Mouse (Mus musculus) kidney, postnatal 0 days (tissue): ENCODE measurements around the gene Kcnip4. TPM values are rescaled to one million over a fixed set of nuclear protein-coding genes. Genes with fewer than 3 reads are reported as not detected.

Experiments
- ATAC-seq: fragments of 200-750 bp; cut with Nextera tagmentation; replicated peaks from 2 replicates; pipeline ENCODE4 v1.8.0; 2017; ENCODE audit warnings: low read depth, moderate number of reproducible peaks, moderate TSS enrichment, moderate library complexity; ENCODE audit not compliant: low FRiP score
- DNase-seq: peaks from one replicate; pipeline ENCODE4 v3.0.0-alpha.2; 2016; ENCODE audit warnings: low spot score
- H3K27ac ChIP-seq: fragments of 300-500 bp; sonication (generic); 2 replicates; pipeline ENCODE4 v1.5.1; 2014; ENCODE audit warnings: mild to moderate bottlenecking
- H3K27me3 ChIP-seq: fragments of 300-500 bp; sonication (generic); 2 replicates; pipeline ENCODE4 v1.6.1; 2014; ENCODE audit warnings: low read length, mixed read lengths; ENCODE audit not compliant: insufficient read depth
- H3K36me3 ChIP-seq: fragments of 300-500 bp; sonication (generic); 2 replicates; pipeline ENCODE4 v1.6.1; 2014; ENCODE audit warnings: low read length, mixed read lengths; ENCODE audit not compliant: insufficient read depth
- H3K4me1 ChIP-seq: fragments of 300-500 bp; sonication (generic); replicated peaks from 2 replicates; pipeline ENCODE4 v1.6.1; 2014; ENCODE audit warnings: antibody characterized with exemption, low read length, mixed read lengths; ENCODE audit not compliant: insufficient read depth
- H3K4me2 ChIP-seq: fragments of 300-500 bp; sonication (generic); 2 replicates; pipeline ENCODE4 v1.6.1; 2014; ENCODE audit warnings: mild to moderate bottlenecking, low read length, moderate library complexity, mixed read lengths
- H3K4me3 ChIP-seq: fragments of 300-500 bp; sonication (generic); replicated peaks from 2 replicates; pipeline ENCODE4 v1.5.1; 2014; ENCODE audit warnings: low read depth, low read length
- H3K9ac ChIP-seq: fragments of 300-500 bp; sonication (generic); 2 replicates; pipeline ENCODE4 v1.6.1; 2014; ENCODE audit warnings: low read depth, low read length
- H3K9me3 ChIP-seq: fragments of 300-500 bp; sonication (generic); replicated peaks from 2 replicates; pipeline ENCODE4 v1.6.1; 2016; ENCODE audit warnings: low read length, inconsistent platforms, mixed read lengths
- CTCF ChIP-seq: IDR thresholded peaks from 2 replicates; pipeline ENCODE4 v1.5.1; 2016; ENCODE audit warnings: antibody characterized with exemption, low read depth, mild to moderate bottlenecking, moderate library complexity
- WGBS: fragments of 180-500 bp; shearing (Covaris S2); extraction: QIAGEN DNeasy Blood & Tissue Kit; methylation state at CpG from one replicate; pipeline ENCODE4 v1.1.7; 2014; 5-methylcytosine and 5-hydroxymethylcytosine counted together
- polyA plus RNA-seq: library from polyadenylated mRNA; unstranded; fragments of >200 nt; fragmentation: Nextera tagmentation; extraction: Ambion mirVana; gene quantifications from 2 replicates; pipeline ENCODE4 v1.2.1, GENCODE M21; 2015

Kcnip4 gene
- polyA plus RNA-seq, 1 experiment from 2014 or later: 1.2 TPM

- Histone ChIP-seq H3K27ac (no peak overlapping the region), H3K4me3 (no peak overlapping the region), H3K9me3 (no peaks in the 10 kb centered on the region), H3K4me1 (no peaks in the 10 kb centered on the region), H3K4me2 (no peak overlapping the region), H3K36me3 (no peaks in the 10 kb centered on the region), H3K9ac (no peak overlapping the region), H3K27me3 (no peaks in the 10 kb centered on the region)
- WGBS: 80% methylated on average over 3 of the region's 3 CpGs
- no peak for TF ChIP-seq CTCF
- DNase-seq: no peak
- no peak for ATAC-seq
These were observed 71.6 kb downstream of the Kcnip4 start for GRCm38 (mm10) chr5:49453100-49453499.

GRCm38 (mm10) chr5:49451295-49451694 lies 73.4 kb downstream of the Kcnip4 start:
- Histone ChIP-seq H3K4me2 (no peak overlapping the region), H3K9me3 (no peaks in the 10 kb centered on the region), H3K27me3 (no peaks in the 10 kb centered on the region), H3K27ac (no peak overlapping the region), H3K4me1 (no peaks in the 10 kb centered on the region), H3K4me3 (no peak overlapping the region), H3K9ac (no peak overlapping the region), H3K36me3 (no peaks in the 10 kb centered on the region)
- DNase-seq (no peak), ATAC-seq (no peak)
- no peak for TF ChIP-seq CTCF

- H3K27ac ChIP-seq: no peak overlapping the region
- H3K9me3 ChIP-seq: no peaks in the 10 kb centered on the region
- H3K4me1 ChIP-seq: no peaks in the 10 kb centered on the region
- ATAC-seq (no peak), DNase-seq (no peak)
- H3K4me2 ChIP-seq: no peak overlapping the region
- TF ChIP-seq CTCF: no peak
- H3K36me3 ChIP-seq: no peaks in the 10 kb centered on the region
- no peaks in the 10 kb centered on the region for H3K27me3 ChIP-seq
- H3K4me3 ChIP-seq: no peak overlapping the region
- 64% methylated on average over 3 of the region's 3 CpGs for WGBS
- H3K9ac ChIP-seq: no peak overlapping the region
These were observed 73.8 kb downstream of the Kcnip4 start for GRCm38 (mm10) chr5:49450876-49451275.

- no peak for TF ChIP-seq CTCF
- Histone ChIP-seq H3K4me1 (no peaks in the 10 kb centered on the region), H3K4me2 (no peak overlapping the region), H3K4me3 (no peak overlapping the region), H3K27me3 (no peaks in the 10 kb centered on the region), H3K27ac (no peak overlapping the region), H3K9ac (no peak overlapping the region), H3K9me3 (no peaks in the 10 kb centered on the region), H3K36me3 (no peaks in the 10 kb centered on the region)
- WGBS: 32% methylated on average over 2 of the region's 2 CpGs
- ATAC-seq: no peak
- no peak for DNase-seq
These were observed 87.5 kb downstream of the Kcnip4 start for GRCm38 (mm10) chr5:49437236-49437635.

GRCm38 (mm10) chr5:49427689-49428088 lies 97.0 kb downstream of the Kcnip4 start:
- DNase-seq: no peak
- H3K4me2 ChIP-seq: no peak overlapping the region
- no peak for TF ChIP-seq CTCF

GRCm38 (mm10) chr5:49419707-49420106 lies 105.0 kb downstream of the Kcnip4 start:
- no peak for DNase-seq
- ATAC-seq: no peak
- Histone ChIP-seq H3K27ac (no peak overlapping the region), H3K4me1 (no peaks in the 10 kb centered on the region), H3K4me3 (no peak overlapping the region), H3K9ac (no peak overlapping the region), H3K9me3 (no peaks in the 10 kb centered on the region), H3K4me2 (no peak overlapping the region), H3K27me3 (no peaks in the 10 kb centered on the region), H3K36me3 (no peaks in the 10 kb centered on the region)
- no peak for TF ChIP-seq CTCF

More at GRCm38 (mm10) chr5:49427689-49428088, 97.0 kb downstream of the Kcnip4 start:
- H3K4me3 ChIP-seq: no peak overlapping the region
- ATAC-seq: no peak
- H3K9me3 ChIP-seq: no peaks in the 10 kb centered on the region
- H3K36me3 ChIP-seq: no peaks in the 10 kb centered on the region
- no peaks in the 10 kb centered on the region for H3K4me1 ChIP-seq
- no peak overlapping the region for H3K9ac ChIP-seq
- no peaks in the 10 kb centered on the region for H3K27me3 ChIP-seq
- no peak overlapping the region for H3K27ac ChIP-seq

- H3K4me1 ChIP-seq: no peaks in the 10 kb centered on the region
- ATAC-seq: no peak
- H3K27me3 ChIP-seq: no peaks in the 10 kb centered on the region
- no peak overlapping the region for H3K4me2 ChIP-seq
- no peak overlapping the region for H3K4me3 ChIP-seq
- no peaks in the 10 kb centered on the region for H3K36me3 ChIP-seq
- WGBS: 76% methylated on average over 1 of the region's 1 CpGs
- no peak overlapping the region for H3K27ac ChIP-seq
- DNase-seq: no peak
- H3K9ac ChIP-seq: no peak overlapping the region
- H3K9me3 ChIP-seq: no peaks in the 10 kb centered on the region
- TF ChIP-seq CTCF: no peak
These were observed 116.4 kb downstream of the Kcnip4 start for GRCm38 (mm10) chr5:49408351-49408750.
